Mouse (Mus musculus) lung, postnatal 0 days (tissue): ENCODE results near the gene Mzt1. TPM values are rescaled to one million over a fixed set of nuclear protein-coding genes. Genes with fewer than 3 reads are reported as not detected.
"Not testable (repeated sequence)": the region's sequence is repeated elsewhere in the genome, so short reads cannot be mapped to it uniquely, and the experiment has no call there.

Source experiments
- ATAC-seq: fragments of 200-750 bp; cut with Nextera tagmentation; 2 replicates; pipeline ENCODE4 v1.8.0; 2017; ENCODE audit warnings: moderate library complexity
- DNase-seq: peaks from one replicate; pipeline ENCODE4 v3.0.0-alpha.2; 2016; ENCODE audit warnings: low spot score
- H3K27ac ChIP-seq: fragments of 300-500 bp; sonication (generic); 2 replicates; pipeline ENCODE4 v1.5.1; 2014; ENCODE audit warnings: antibody characterized with exemption, mild to moderate bottlenecking, low read length, mixed read lengths
- H3K27me3 ChIP-seq: fragments of 300-500 bp; sonication (generic); replicated peaks from 2 replicates; pipeline ENCODE4 v1.6.1; 2014; ENCODE audit warnings: low read length, mixed read lengths; ENCODE audit not compliant: insufficient read depth
- H3K36me3 ChIP-seq: fragments of 300-500 bp; sonication (generic); 2 replicates; pipeline ENCODE4 v1.6.1; 2014; ENCODE audit warnings: low read length, mixed read lengths; ENCODE audit not compliant: insufficient read depth
- H3K4me1 ChIP-seq: fragments of 300-500 bp; sonication (generic); 2 replicates; pipeline ENCODE4 v1.6.1; 2014; ENCODE audit warnings: antibody characterized with exemption, low read depth, low read length, mixed read lengths; ENCODE audit not compliant: insufficient read depth
- H3K4me2 ChIP-seq: fragments of 300-500 bp; sonication (generic); replicated peaks from 2 replicates; pipeline ENCODE4 v1.6.1; 2014; ENCODE audit warnings: low read depth, mild to moderate bottlenecking, low read length, moderate library complexity, mixed read lengths
- H3K4me3 ChIP-seq: fragments of 300-500 bp; sonication (generic); 2 replicates; pipeline ENCODE4 v1.5.1; 2014; ENCODE audit warnings: low read depth, low read length
- H3K9ac ChIP-seq: fragments of 300-500 bp; sonication (generic); replicated peaks from 2 replicates; pipeline ENCODE4 v1.6.1; 2014; ENCODE audit warnings: low read depth, mild to moderate bottlenecking
- H3K9me3 ChIP-seq: fragments of 300-500 bp; sonication (generic); 2 replicates; pipeline ENCODE4 v1.6.1; 2016; ENCODE audit warnings: low read length, mixed read lengths
- CTCF ChIP-seq: IDR thresholded peaks from 2 replicates; pipeline ENCODE4 v1.5.1; 2016; ENCODE audit warnings: antibody characterized with exemption, mild to moderate bottlenecking
- EP300 ChIP-seq: IDR thresholded peaks from 2 replicates; pipeline ENCODE4 v1.6.1; 2016; ENCODE audit warnings: antibody characterized with exemption, mild to moderate bottlenecking, control low read depth
- WGBS: fragments of 180-500 bp; shearing (Covaris S2); extraction: QIAGEN DNeasy Blood & Tissue Kit; methylation state at CpG from one replicate; pipeline ENCODE4 v1.1.7; 2014; 5-methylcytosine and 5-hydroxymethylcytosine counted together
- polyA plus RNA-seq: library from polyadenylated mRNA; unstranded; fragments of >200 nt; fragmentation: Nextera tagmentation; extraction: Ambion mirVana; gene quantifications from 2 replicates; pipeline ENCODE4 v1.2.1, GENCODE M21; 2015

Mzt1 gene
- polyA plus RNA-seq, 1 experiment from 2014 or later, result 45.0 TPM

DNA sequence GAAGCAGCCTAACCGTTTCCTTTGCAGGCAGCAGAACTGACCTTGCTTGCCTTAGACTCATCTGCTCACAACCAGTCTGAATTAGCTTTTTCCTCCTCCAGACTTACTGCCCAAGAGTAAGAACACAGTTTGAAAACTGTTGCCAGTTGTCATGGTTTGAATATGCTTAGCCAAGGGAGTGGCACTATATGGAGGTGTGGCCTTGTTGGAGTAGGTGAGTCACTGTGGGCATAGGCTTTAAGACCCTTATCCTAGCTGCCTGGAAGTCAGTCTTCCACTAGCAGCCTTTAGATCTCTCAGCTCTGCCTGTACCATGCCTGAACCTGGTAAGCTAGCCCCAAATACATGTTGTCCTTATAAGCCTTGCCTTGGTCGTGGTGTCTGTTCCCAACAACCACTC, 8.2 kb downstream of the Mzt1 start:
- TF ChIP-seq CTCF, result no peak
- TF ChIP-seq EP300, result no peak
- Histone ChIP-seq H3K4me2 (no peak overlapping the region), H3K4me3 (no peak overlapping the region), H3K9ac (no peak overlapping the region), H3K27ac (no peak overlapping the region), H3K36me3 (peaks cover 6% of the 10 kb centered on the region; the same call in 1 of the 2 replicates), H3K9me3 (no peaks in the 10 kb centered on the region), H3K27me3 (no peaks in the 10 kb centered on the region), H3K4me1 (0 out of 2 replicates have a peak, but pooled peaks cover 2% of the 10 kb centered on the region)
- 83% methylated on average over 2 of the region's 2 CpGs for WGBS
- ATAC-seq, result peak; percentile 73
- peak; percentile 56 for DNase-seq

DNA sequence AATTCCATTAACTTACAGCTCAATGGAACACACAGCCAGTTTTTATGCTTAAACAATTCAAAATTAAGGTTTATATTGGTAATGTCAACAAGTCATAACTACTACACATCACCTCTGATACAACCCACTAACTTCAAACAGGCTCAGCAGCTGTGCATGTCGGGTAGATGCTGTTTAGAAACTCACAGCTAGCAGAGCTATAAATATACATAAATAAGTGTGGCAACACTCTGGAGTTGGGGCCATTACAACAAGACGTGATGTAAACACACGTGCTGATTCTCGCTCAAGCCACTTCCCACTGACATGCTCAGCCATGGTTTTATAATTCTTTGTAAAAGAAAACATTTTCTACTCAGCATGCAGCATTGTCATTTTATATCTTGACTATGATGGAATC, 9.9 kb downstream of the Mzt1 start:
- DNase-seq (peak; percentile 35), ATAC-seq (peak; percentile 26; the same call in 1 of the 2 replicates)
- Histone ChIP-seq H3K36me3 (peaks cover 9% of the 10 kb centered on the region; the same call in 1 of the 2 replicates), H3K9me3 (no peaks in the 10 kb centered on the region), H3K27ac (no peak overlapping the region), H3K4me3 (no peak overlapping the region), H3K4me1 (0 out of 2 replicates have a peak, but pooled peaks cover under 1% of the 10 kb centered on the region), H3K4me2 (no peak overlapping the region), H3K9ac (no peak overlapping the region), H3K27me3 (no peaks in the 10 kb centered on the region)
- TF ChIP-seq CTCF, result no peak
- TF ChIP-seq EP300, result no peak
- WGBS, result 48% methylated on average over 4 of the region's 4 CpGs

DNA sequence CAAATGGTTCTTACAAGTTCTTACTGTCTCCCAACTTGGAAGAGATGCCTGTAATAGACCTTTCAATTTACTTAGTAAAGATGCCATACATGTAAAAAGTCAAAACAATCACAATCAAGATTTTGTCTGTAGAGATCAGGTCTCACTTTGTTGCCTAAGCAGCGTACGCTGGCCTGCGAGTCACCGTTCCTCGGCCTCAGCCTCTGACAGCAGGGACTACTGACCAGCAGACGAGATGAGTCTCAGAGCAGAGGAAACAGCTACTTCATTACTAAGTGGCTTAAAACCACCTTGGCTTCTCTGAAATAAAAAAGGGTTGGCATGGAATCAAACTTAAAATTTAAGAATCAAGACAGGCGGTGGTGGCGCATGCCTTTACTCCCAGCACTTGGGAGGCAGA, 11.1 kb downstream of the Mzt1 start:
- not testable (repeated sequence) for DNase-seq, H3K9me3 ChIP-seq, H3K27me3 ChIP-seq, H3K36me3 ChIP-seq, ATAC-seq, H3K4me3 ChIP-seq, H3K9ac ChIP-seq, H3K4me1 ChIP-seq, H3K27ac ChIP-seq, H3K4me2 ChIP-seq
- 90% methylated on average over 8 of the region's 8 CpGs for WGBS

DNA sequence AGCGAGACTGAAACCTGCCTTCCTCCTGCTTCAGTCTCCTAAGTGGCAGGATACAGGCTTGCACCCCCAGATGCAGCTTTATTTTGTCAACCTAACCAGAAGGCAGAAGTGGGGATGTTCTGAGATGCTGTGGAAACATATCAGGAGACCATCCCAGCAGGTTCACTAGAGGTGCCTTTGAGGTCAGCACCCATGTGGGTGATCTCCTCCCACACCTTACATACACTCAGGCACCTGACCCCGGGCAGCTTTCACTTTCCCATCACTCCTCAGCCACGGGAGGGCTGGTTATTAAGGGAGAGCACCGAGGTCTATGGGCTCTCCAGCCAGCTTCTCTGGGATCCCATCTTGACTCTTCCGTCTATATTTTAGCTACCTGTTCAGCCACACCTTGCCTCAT, 13.3 kb downstream of the Mzt1 start:
- no peak for DNase-seq
- Histone ChIP-seq H3K9ac (no peak overlapping the region), H3K4me1 (no peaks in the 10 kb centered on the region), H3K4me2 (no peak overlapping the region), H3K9me3 (no peaks in the 10 kb centered on the region), H3K4me3 (no peak overlapping the region), H3K27ac (no peak overlapping the region), H3K36me3 (peaks cover 9% of the 10 kb centered on the region; the same call in 1 of the 2 replicates), H3K27me3 (no peaks in the 10 kb centered on the region)
- no peak for TF ChIP-seq CTCF
- no peak for TF ChIP-seq EP300
- no peak for ATAC-seq
- 78% methylated on average over 5 of the region's 5 CpGs for WGBS

DNA sequence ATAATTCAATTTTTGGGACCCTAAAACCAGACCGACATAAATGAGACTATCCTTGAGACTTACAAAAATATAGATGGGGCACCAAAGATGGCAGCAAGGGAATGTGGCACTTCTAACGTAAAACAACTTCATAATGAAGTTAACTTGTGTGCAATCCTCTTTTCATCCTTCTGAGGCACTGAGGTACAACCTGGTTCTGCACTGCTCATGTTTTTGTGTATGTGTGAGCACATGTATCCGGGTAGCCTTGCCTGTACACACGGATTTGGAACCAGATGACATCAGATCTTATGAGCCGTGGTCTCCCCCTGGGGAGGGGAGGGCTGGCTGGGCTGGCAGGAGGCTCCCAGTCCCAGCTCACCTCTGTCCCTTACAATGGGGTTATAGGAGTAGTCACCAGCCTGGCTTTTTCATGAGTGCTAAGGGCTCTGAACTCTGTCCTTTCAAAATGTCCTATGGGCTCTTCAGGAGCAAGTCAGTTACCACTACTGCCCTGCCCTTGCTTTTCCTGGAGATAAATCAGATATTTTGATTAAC, 14.5 kb downstream of the Mzt1 start:
- 88% methylated on average over 5 of the region's 5 CpGs for WGBS
- TF ChIP-seq EP300, result no peak
- no peak for TF ChIP-seq CTCF
- peaks cover 9% of the 10 kb centered on the region; the same call in 1 of the 2 replicates for H3K36me3 ChIP-seq
- no peak overlapping the region for H3K27ac ChIP-seq
- DNase-seq (no peak), ATAC-seq (no peak)
- H3K9ac ChIP-seq, result no peak overlapping the region
- no peak overlapping the region for H3K4me2 ChIP-seq
- no peaks in the 10 kb centered on the region for H3K4me1 ChIP-seq
- no peaks in the 10 kb centered on the region for H3K27me3 ChIP-seq
- H3K9me3 ChIP-seq, result no peaks in the 10 kb centered on the region
- H3K4me3 ChIP-seq, result no peak overlapping the region

DNA sequence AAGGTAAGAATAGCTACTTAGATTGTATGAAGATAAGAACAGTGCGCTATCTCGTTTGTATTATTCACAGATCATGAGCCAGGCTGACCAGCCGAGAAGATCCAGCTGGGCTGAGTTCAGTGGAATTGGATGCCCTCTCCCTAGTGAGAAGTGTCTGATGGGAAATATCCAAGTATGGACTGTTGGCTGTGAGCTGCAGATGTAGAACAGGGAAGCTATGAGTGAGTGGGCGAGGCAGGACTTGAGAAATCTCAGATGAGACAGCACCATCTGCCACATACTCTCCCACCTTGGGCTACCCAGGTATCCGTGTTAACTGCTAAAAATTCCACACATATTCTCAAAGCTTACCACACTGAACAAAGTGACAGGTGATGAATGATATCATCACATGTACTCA, 15.9 kb downstream of the Mzt1 start:
- DNase-seq (no peak), ATAC-seq (peak; percentile 41; the same call in 1 of the 2 replicates)
- WGBS, result 34% methylated on average over 5 of the region's 5 CpGs
- Histone ChIP-seq H3K9ac (no peak overlapping the region), H3K9me3 (no peaks in the 10 kb centered on the region), H3K4me1 (no peaks in the 10 kb centered on the region), H3K4me2 (no peak overlapping the region), H3K27ac (no peak overlapping the region), H3K4me3 (no peak overlapping the region), H3K36me3 (peaks cover 9% of the 10 kb centered on the region; the same call in 1 of the 2 replicates), H3K27me3 (no peaks in the 10 kb centered on the region)
- TF ChIP-seq EP300 (no peak), CTCF (no peak)
